Mouse (Mus musculus) heart, postnatal 14 days (tissue): ENCODE data around the gene Mybl2. TPM values are rescaled to one million over a fixed set of nuclear protein-coding genes. Genes with fewer than 3 reads are reported as not detected.
"Not testable (repeated sequence)": the region's sequence is repeated elsewhere in the genome, so short reads cannot be mapped to it uniquely, and the experiment has no call there.

Source experiments
- DNase-seq, 2 experiments: peaks; one replicate each; pipeline ENCODE4 v3.0.0; 2021 to 2022
- intact Hi-C: fragments of 180-260 bp; cut with DNase I; formaldehyde crosslinking; loops from one replicate; pipeline ENCODE4 v1.15.1; 2025
- long read RNA-seq, 2 experiments: library from polyadenylated mRNA; stranded (forward); transcript quantifications; one replicate each; pipeline ENCODE4 v2.0.0; 2021
- total RNA-seq, 2 experiments: library from RNA; stranded (reverse); gene quantifications; 2 replicates each; pipeline ENCODE4 v1.2.3; 2021

The Mybl2 gene
- total RNA-seq = 1 to 10 TPM; 1.7 to 2.3 TPM
- long read RNA-seq, experiment 1, partial matches to known transcripts = 0 of 5 reads
- long read RNA-seq, experiment 1, other reads (novel, unspliced or antisense) = 2 of 5 reads
- long read RNA-seq, experiment 2 = 0 reads

GRCm38 (mm10) chr2:163054335-163054840 is at the start of gene Mybl2:
Mybl2 (plus strand) TSS chr2:163054687.
- intact Hi-C loops = no loop called here

GRCm38 (mm10) chr2:163007299-163007698 is 47.2 kb upstream of the Mybl2 start:
- intact Hi-C loops = no loop called here

More at GRCm38 (mm10) chr2:163054335-163054840, at the start of gene Mybl2:
- peak; percentile 92 to 94 for DNase-seq

GRCm38 (mm10) chr2:163016916-163017743 is 37.4 kb upstream of the Mybl2 start, which contains the start of gene Ift52:
Ift52 (plus strand) TSS chr2:163017354.
- DNase-seq = peak; percentile 90 to 94
- intact Hi-C loops = no loop called here

More at GRCm38 (mm10) chr2:163007299-163007698, 47.2 kb upstream of the Mybl2 start:
- no peak for DNase-seq

- intact Hi-C loops = no loop called here
- DNase-seq = no peak
Measured at GRCm38 (mm10) chr2:163031289-163031688, 23.2 kb upstream of the Mybl2 start.

GRCm38 (mm10) chr2:163031757-163032156 is 22.7 kb upstream of the Mybl2 start:
- intact Hi-C loops = no loop called here
- DNase-seq = no peak

- DNase-seq = no peak
- intact Hi-C loops = no loop called here
Measured at GRCm38 (mm10) chr2:163032622-163033021, 21.9 kb upstream of the Mybl2 start.

- DNase-seq = no peak
- intact Hi-C loops = no loop called here
Measured at GRCm38 (mm10) chr2:163039940-163040339, 14.5 kb upstream of the Mybl2 start.

- peak; percentile 69 to 84 for DNase-seq
- intact Hi-C loops = loop anchor here (2.0 to 5.0 kb wide), 2 partner anchors 281 to 354 kb away; no protein-coding TSS in a partner anchor
Measured at GRCm38 (mm10) chr2:163048125-163048524, 6.4 kb upstream of the Mybl2 start.

GRCm38 (mm10) chr2:163049116-163049515 is 5.4 kb upstream of the Mybl2 start:
- intact Hi-C loops = loop anchor here (2.0 to 5.0 kb wide), 2 partner anchors 280 to 353 kb away; no protein-coding TSS in a partner anchor
- DNase-seq = no peak

GRCm38 (mm10) chr2:163051691-163052090 is 2.8 kb upstream of the Mybl2 start:
- intact Hi-C loops = no loop called here
- no peak for DNase-seq

GRCm38 (mm10) chr2:163052101-163052500 is 2.4 kb upstream of the Mybl2 start:
- intact Hi-C loops = no loop called here
- DNase-seq = no peak

- intact Hi-C loops = no loop called here
- DNase-seq = no peak
Measured at GRCm38 (mm10) chr2:163052826-163053225, 1.7 kb upstream of the Mybl2 start.

- peak; percentile 5 to 23 for DNase-seq
- intact Hi-C loops = no loop called here
Measured at GRCm38 (mm10) chr2:163054891-163055494, 506 bp downstream of the Mybl2 start.

- DNase-seq = no peak
- intact Hi-C loops = no loop called here
Measured at GRCm38 (mm10) chr2:163055715-163056114, 1.2 kb downstream of the Mybl2 start.

- no peak for DNase-seq
- intact Hi-C loops = no loop called here
Measured at GRCm38 (mm10) chr2:163056584-163056983, 2.1 kb downstream of the Mybl2 start.

GRCm38 (mm10) chr2:163058981-163059380 is 4.5 kb downstream of the Mybl2 start:
- DNase-seq, intact Hi-C loops: not testable (repeated sequence)

- intact Hi-C loops = no loop called here
- DNase-seq = no peak
Measured at GRCm38 (mm10) chr2:163060630-163061029, 6.1 kb downstream of the Mybl2 start.

GRCm38 (mm10) chr2:163061203-163062118 is 7.0 kb downstream of the Mybl2 start:
- intact Hi-C loops = no loop called here
- no peak for DNase-seq

- intact Hi-C loops = no loop called here
- DNase-seq = no peak
Measured at GRCm38 (mm10) chr2:163062119-163062508, 7.6 kb downstream of the Mybl2 start.

GRCm38 (mm10) chr2:163066326-163066725 is 11.8 kb downstream of the Mybl2 start:
- intact Hi-C loops = no loop called here
- no peak for DNase-seq
